Mouse (Mus musculus) frontal cortex, adult (tissue): ENCODE results near the gene Pcgf2.

Experiments
- ATAC-seq: cut with Nextera tagmentation; 2 replicates; pipeline ENCODE4 v1.9.2; 2017; ENCODE audit warnings: mild to moderate bottlenecking, moderate library complexity, mixed read lengths; ENCODE audit not compliant: low TSS enrichment

Gene Pcgf2

DNA sequence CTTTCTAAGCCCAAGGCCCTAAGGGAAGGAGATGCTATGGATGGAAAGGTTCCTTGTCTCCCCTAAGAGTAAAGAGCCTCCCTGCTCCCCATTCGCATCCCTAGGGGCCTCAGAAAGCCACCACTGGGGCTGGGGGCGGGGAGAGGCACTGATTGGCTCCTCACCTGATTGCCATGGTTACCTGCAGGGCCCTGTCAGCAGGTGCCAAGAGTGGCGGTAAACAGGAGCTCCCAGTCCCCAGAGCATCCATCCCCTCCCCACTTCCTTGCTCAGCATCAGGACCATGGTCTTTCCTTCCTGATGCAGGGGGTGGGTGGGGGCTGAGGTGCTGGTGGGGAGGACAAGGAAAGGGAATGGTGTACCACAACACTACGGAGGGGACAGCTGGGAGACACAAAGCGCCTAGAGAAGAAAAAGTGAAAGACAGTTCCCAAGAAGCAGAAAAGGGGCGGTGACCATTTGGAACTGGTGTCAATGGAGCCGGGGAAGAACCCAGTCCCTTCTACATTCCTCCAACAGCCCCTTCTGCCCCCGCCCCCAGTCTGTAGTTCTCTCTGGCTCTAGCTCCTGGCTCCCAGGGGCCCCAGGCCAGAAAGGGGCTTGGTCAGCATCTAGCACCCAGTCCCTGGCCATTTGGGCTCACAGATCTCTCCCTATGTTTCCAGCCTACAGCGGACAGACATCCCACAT, 4.4 kb downstream of the Pcgf2 start:
- no peak for ATAC-seq

GRCm38 (mm10) chr11:97694921-97695711, 5.2 kb downstream of the Pcgf2 start:
- ATAC-seq = 0 out of 2 replicates have a peak, but pooled peaks have one; percentile 2

DNA sequence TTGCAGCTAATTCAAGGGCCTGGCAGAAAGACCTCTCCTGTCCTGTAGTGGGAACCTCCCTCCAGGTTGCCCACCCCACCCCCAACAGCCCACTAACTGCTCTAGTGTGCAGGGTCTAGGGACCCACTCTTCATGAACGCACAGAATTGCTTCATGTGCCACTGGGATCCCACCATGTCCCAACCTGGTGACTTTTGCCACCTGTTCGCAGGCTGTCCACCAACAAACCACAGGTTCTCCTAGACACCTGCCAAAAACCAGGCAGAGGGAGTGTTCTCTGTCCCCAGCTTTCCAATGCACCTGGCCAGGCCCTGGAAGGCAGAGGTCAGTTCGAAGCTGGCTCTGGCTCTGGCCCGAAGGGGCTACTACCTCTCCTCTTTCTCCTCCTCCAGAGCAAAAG, 5.9 kb downstream of the Pcgf2 start:
- ATAC-seq = no peak

- no peak for ATAC-seq
Measured at GRCm38 (mm10) chr11:97689861-97690260, 10.4 kb downstream of the Pcgf2 start.

- no peak for ATAC-seq
Measured at GRCm38 (mm10) chr11:97687061-97687460, 13.2 kb downstream of the Pcgf2 start.

GRCm38 (mm10) chr11:97686322-97686908, 13.9 kb downstream of the Pcgf2 start:
- ATAC-seq = no peak

DNA sequence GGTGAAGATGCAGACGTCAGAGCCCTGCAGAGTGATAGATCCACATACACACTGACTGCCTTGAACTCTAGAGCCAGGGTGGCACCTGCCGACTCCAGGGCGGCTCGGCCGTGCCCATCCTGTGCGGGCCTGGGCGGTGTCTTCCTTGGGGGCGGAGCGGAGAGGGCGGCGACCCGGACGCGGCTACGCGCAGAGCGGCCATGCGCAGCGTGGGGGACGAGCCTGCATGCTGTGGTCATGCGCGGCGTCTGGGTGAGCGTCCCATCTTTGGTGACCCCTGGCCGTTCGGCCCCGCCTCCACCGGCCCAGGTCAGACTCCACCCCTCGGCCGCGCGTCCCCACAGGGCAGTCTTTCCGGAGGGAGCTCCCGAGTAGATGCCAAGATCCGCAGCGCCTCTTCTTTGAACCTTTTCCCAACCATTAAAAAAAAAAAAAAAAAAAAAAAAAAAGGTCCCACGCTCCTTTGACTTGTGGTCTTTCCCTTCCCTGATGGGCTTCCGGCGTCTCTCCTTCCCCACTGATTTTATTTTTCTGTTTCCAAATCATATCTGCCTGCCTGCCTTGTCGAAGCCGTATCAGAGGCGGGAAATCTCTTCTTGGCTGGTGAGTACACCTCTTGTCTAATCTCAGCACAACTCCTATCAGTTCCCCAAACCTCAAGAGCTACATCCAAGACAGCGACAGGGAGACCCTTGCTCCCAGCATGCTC, 14.5 kb downstream of the Pcgf2 start, which contains the start of gene Cisd3:
Gene Cisd3 (plus strand): TSS at position 214 of the 709 bp plus-strand sequence.
- ATAC-seq = peak; percentile 78

DNA sequence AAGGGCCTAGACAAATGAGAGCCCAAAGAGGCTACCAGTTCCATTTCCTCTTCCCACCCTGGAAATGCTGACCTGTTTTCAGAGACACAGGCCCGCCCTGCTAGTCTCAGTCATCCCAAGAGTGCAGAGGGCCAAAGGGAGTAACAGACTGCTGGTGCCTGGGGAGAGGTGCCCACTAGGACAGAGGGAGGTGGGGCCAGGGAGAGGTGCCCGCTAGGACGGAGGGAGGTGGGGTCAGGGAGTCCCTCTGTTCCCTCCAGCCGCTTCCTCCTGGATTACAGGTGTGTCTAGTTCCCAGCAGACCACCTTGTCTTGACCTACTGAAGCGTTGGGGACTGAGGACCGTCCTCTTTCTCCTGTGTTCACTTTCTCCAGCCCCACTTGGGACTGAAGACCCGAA, 15.5 kb downstream of the Pcgf2 start:
- no peak for ATAC-seq

GRCm38 (mm10) chr11:97684063-97684680, 16.1 kb downstream of the Pcgf2 start:
- no peak for ATAC-seq

DNA sequence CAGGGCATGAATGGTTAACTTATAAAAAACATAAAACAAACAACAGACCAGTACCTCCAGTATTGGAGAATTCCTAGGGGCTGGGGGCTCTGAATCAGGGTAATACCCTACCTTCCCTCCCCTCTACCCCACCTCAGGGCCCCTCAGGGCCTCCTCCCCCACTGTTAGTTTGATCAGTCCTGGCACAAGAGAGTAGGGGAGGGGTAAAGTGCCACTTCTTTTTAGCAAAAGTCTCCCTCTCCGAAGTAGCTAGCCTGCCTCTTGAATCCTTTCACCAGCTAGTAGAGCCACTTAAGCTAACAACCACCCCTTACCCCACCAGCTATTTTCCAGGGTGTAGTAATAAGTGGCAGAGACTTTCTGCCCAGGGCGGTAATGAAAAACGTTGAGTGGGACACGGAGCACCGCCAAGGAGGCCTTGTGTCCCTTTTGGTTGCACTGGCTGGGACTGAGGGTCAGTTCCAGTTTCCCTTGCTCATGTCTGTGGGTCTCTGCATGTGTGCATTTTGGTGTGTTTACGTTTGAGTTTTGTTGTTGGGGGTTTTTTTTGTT, 17.7 kb downstream of the Pcgf2 start:
- ATAC-seq = no peak

- no peak for ATAC-seq
Measured at GRCm38 (mm10) chr11:97680430-97680829, 19.9 kb downstream of the Pcgf2 start.

- no peak for ATAC-seq
Measured at GRCm38 (mm10) chr11:97678301-97678700, 22.0 kb downstream of the Pcgf2 start.

GRCm38 (mm10) chr11:97677842-97678241, 22.5 kb downstream of the Pcgf2 start:
- ATAC-seq = no peak

- ATAC-seq = no peak
Measured at GRCm38 (mm10) chr11:97677381-97677780, 22.9 kb downstream of the Pcgf2 start.

DNA sequence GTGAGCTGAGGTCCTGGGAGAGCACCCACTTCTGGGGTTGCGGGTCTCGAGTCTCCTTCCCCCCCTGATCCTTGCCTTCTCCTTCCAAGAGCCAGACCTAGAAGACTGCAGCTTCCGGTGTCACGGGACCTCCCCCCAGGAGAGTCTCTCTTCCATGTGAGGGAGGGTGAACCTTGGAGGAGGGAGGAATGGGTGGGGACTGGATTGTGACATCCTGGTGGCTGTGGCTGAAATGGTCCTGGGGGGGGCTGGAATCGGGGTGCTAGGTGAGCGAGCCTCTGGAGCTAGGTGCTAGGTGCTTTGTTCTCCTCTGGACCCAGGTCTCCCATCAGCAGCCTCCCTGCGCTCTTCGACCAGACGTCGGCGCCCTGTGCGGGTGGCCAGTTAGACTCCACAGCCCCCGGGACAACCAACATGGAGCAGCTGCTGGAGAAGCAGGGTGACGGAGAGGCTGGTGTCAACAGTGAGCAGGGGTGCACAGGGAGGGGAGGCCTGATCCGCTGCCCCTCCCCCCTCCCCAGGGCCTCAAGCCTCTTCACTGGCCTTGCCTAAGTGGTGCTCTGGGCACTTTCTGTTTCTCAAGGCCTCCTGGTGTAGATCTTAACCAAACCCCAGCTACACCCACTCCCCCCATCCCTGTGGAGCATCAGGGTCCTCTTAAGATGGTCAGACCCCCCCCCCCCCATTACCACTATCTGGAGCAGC, 24.1 kb downstream of the Pcgf2 start:
- ATAC-seq = no peak

DNA sequence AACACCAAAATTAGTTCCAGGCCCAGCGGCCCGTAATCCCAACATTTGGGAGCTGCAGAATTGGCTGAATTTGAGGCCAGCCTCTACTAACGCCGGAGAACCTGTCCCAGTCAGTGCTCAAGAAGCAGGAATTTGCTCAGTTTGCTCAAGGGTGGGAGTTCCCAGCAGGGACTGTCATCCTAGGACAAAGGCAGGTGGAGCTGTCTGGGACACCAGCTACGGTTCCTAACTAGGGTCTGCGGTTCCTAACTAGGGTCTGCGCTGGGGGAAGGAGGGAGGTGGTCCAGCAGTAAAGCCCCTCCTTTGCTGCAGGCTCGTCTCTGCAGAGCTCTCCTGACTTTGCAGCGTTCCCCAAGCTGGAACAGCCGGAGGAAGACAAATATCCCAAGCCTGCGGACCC, 27.1 kb downstream of the Pcgf2 start:
- ATAC-seq = no peak

- no peak for ATAC-seq
Measured at GRCm38 (mm10) chr11:97671177-97671527, 29.1 kb downstream of the Pcgf2 start.

DNA sequence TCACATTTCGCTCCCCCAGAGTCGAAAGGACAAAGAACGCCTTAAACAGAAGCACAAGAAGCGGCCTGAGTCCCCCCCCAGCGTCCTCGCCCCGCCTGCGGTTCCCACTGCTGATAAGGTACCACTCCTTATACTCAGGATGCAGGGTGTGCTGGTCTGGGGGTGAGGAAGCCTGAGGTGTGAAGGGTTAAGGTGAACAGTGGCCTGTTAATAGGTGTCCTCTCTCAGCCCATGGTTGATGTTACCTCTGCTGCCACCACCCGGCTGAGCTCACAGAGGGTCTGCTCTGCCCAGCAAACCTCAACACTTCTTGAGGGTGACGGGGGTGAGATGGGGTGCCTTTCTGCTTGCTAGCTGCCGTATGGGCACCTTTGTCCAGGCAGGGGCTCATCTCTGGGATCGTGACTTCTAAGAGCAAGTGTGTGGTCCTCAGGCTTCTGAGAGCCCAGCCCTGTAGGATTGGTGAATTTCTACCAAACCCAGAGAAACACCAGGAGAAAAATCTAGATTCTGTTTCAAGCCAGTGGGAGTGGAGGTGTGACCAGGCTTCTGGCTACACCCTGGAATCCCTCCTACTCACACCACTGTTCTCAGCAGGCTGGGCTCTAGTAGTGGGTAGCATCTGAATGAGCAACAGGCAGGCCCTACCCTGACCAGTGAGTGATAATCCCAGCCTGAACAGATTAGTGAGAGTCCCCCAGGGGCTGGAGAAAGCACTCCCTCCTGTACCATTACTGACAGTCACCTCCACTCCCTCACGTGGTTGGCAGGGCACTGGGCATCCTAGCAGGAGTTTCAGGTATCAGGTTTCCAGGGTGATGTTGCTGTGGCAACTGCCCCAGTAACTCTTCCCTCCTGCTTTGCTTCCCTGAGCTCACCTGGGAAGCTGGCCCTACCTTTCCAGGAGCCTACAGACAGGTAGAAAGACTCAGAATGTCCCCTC, 29.8 kb downstream of the Pcgf2 start:
- ATAC-seq = peak; percentile 64

DNA sequence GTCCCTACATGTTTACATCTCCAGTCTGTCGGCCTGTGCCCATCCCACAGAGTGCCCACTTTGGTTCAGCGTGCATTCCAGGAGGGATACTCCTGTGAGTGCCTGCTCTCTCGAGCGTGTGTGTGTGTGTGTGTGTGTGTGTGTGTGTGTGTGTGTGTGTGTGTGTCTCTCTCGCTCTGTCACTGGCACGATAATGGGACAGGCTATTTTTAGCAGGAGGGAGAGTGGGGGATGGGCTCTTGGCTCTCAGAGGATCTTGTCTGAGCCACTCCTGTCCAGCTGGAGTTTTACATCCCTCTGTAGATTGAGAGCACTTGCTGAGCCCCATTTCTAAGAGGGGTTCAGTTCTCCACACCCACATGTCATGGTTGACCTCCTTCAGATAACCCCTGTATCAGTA, 30.5 kb downstream of the Pcgf2 start:
- ATAC-seq = peak; percentile 20; the same call in 1 of the 2 replicates

DNA sequence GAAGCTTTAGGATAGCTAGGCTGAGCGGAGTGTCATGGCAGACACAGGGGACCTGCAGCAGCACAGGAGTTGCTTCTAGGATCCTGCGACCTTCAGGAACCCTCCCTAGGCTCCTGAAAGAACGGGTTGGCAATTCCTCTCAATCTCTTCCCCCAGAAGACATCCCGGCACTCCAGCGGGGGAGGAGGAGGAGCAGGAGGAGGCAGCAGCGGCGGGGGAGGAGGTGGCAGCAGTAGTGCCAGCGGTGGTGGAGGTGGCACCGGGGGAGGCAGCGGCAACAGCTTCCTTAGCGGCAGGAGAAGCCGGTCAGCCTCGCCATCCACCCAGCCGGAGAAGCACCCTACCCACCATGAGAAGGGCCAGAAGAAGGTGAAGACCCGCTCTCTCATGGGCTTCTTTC, 31.0 kb downstream of the Pcgf2 start:
- 0 out of 2 replicates have a peak, but pooled peaks have one; percentile 18 for ATAC-seq
